Mouse (Mus musculus): ENCODE data around the gene Prodh2.

Gene Prodh2

DNA sequence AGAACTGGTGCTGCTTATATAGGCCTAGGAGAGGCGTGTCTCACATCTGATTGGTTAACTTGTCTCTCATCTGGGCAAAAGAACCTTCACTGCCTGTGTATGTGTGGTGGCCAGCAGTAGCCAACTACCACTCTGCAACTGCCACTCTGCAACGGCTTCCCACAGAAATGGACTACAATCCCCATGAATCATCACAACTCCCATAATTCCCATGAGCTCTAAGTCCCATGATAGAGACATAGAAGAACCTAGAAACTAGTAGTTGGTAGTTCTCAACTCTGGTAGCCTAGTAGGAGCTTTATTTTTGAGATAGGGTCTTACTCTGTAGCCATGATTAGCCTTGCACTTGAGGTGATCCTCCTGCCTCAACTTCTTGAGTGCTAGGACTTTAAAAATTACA, 56.5 kb downstream of the Prodh2 start:
- DNase-seq (ENCODE audit: low read depth, low spot score), result no peak

DNA sequence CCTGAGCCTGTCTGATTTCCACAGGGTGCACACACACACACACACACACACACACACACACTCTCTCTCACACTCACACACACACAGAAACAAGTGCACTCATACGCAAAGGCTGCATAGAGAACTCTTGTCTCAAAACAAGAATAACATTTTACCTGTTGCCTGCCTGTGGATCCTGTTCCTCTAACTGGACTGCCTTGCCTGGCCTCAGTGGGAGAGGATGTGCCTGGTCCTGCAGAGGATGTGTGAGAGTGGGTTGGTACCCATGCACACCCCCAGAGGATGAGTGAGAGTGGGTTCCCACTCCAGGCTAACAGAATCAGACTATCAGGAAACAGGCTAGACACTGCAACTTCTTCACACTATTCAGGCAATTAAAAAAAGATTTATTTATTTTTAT, 57.2 kb downstream of the Prodh2 start:
- no peak for DNase-seq (ENCODE audit: low read depth, low spot score)

GRCm38 (mm10) chr7:30551445-30552101, 58.2 kb downstream of the Prodh2 start:
- no peak for DNase-seq (ENCODE audit: low read depth, low spot score)

DNA sequence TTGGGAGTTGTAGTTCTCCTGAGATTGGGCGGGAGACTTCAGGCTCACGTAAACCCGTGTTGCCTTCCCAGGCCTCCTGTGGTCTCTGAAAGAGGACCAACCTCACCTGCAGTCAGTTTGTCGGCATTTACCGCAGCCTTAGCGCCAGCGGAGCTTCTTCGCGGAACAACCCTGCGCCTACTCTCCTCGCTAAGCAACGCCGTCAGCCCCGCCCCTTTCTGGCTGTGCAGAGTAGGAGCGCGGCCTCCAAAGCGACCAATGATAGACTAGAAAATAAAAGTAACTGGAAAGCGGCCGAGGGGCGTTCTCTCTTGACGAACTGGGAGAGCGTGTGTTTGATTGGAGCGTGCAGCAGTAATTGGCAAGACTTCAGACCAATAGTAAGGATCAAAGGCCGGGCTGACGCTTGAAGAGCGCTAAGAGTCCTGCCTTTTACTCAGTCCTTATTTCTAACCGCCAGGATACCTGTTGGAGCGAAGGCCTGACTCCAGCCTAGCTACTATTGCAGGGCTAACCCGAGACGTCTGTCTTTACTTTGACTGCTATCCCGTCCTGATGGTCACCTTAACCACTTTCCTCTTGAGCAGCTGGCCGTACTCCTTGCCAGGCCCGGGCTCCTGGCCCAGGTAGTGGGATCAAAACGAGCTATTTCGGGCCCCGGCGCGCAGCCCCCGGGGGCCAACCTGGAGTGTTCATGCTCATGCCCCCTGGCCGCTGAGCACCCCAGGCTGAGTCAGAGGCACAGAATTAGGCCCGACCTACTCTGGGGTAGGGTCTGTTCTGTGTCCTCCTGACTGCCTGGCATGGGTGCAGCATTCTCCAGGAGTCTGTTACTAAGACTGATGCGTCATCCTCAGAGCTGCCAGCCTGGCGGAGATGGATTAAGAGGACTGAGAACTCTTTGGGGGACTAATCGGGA, 58.9 kb downstream of the Prodh2 start, which contains the start of the genes Hspb6 and Proser3:
Hspb6 (plus strand) TSS at position 77 of the 919 bp plus-strand sequence.
Proser3 (minus strand) TSS at position 198 of the 919 bp plus-strand sequence.
- peak; percentile 98 for DNase-seq (ENCODE audit: low read depth, low spot score)

GRCm38 (mm10) chr7:30553021-30553589, 59.7 kb downstream of the Prodh2 start:
- peak; percentile 28 for DNase-seq (ENCODE audit: low read depth, low spot score)

DNA sequence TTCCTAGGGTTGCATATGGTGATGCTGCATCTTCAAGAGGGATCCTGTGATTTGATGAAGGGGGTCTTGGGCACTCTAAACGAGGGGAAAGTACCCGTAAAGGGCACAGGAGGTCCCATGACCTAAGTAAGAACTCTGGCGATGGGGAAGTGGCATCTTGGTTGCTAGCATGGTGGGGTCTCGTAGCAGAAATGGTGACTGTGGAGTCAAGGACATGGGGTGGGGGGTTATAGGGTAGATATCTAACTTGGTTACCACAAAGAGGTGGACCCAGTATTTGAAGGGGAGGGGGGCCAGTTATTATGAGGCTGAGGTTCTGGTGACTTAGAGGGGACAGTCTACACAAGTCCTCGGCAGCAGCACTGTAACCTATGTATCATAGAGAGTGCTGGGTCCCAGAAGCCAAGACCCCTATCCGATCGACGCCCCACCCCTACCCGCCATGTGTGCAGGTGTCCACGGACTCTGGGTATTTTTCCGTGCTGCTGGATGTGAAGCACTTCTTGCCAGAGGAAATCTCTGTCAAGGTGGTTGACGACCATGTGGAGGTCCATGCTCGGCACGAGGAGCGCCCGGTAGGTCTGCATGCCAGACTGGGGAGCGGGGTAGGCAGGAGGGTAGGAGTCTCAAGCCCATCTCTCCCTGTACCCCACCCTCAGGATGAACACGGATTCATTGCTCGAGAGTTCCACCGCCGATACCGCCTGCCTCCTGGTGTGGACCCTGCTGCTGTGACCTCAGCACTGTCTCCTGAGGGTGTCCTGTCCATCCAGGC, 60.6 kb downstream of the Prodh2 start:
- no peak for DNase-seq (ENCODE audit: low read depth, low spot score)

GRCm38 (mm10) chr7:30556894-30557536, 63.6 kb downstream of the Prodh2 start:
- no peak for DNase-seq (ENCODE audit: low read depth, low spot score)

DNA sequence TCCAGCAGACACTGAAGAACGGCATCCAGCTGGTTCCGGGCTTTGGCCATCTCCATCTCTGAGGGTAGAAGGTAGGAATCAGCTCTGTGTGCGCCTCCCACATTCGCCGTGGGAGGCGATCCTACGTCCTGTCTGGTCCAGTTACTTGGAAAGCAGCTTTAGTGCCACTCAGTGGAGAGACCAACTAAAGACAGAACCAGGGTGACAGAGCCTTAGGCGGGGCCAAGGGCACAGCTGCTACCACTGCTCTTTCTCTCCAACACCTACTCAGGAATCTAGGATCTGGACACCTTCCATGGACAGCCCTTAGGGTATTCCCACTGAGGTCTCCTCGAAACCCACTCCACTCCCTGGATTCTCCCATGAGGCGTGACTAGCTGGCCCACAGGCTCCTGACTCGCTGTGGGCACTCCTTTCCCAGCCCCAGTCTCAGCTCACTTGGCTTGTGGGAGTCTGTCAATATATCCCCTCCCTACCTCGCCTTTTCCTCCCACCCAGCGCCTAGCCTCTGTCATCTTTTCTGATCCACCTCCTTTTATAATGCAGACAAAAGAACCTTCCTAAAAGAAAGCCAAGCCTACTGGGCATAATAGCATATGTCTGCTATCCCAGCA, 64.6 kb downstream of the Prodh2 start:
- DNase-seq (ENCODE audit: low read depth, low spot score), result no peak

DNA sequence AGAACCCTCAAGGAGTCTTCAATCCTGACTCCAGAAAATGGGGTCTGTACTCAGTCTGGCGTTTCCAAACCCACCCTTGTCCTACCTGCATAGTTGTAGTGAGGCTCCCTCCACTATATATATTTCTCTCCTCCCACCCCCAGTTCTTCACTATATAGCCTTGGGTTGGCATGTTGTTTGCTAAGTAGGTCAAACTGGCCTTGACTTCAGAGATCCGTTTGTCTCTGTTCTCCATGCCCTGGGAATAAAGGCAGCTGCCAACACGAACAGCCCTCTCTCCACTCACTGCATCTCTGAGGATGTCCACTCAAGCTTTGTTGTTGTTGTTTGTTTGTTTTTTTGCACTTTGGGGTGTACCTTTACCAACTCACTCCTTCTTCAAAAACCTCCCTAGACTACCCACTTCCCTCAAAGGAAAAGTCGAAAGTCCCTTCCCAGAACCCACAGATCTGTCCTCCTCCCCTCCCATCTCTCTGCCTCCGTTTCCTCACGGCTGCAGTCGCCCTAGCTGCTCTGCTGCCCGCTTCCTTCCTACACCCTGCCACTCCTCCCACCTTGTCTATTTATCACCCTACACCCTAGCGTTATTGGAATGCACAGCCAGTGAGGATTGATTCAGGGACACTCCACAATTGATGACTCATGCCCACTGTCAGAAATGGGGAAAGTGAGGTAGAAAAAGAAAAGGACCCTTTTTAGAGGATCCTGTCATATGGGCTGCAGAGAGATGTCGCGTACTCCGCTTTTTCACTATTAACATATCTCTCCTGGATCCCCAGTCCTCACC, 65.4 kb downstream of the Prodh2 start:
- peak; percentile 49 for DNase-seq (ENCODE audit: low read depth, low spot score)

DNA sequence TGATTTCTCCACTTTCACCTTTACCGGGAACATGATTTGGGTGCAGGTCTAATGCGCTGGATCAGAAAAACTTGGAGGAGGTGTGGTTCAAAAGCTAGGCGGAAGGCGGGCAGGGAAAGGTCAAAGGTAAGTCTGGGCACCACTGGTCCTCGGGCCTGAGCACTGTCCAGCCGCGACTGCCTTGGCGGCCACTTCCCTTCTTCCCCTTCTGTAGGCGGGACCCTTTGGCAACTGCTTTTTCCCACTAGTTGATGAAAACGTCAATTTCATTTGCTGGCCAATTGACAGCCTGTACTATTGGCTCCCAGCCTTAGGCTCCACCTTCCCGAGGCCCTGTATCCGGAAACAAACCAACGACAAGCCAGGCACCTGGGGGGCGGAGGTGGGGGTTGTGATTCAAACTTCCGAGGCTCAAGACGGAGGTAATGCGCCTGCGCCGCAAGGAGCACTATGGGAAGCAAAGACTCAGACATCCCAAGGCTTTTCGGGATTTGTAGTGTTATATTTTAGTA, 66.1 kb downstream of the Prodh2 start, which contains the start of gene Lin37:
Lin37 (minus strand) TSS at position 396 of the 512 bp plus-strand sequence.
- peak; percentile 86 for DNase-seq (ENCODE audit: low read depth, low spot score)

- DNase-seq (ENCODE audit: low read depth, low spot score), result no peak
Observed at GRCm38 (mm10) chr7:30560296-30560695, 66.9 kb downstream of the Prodh2 start.

DNA sequence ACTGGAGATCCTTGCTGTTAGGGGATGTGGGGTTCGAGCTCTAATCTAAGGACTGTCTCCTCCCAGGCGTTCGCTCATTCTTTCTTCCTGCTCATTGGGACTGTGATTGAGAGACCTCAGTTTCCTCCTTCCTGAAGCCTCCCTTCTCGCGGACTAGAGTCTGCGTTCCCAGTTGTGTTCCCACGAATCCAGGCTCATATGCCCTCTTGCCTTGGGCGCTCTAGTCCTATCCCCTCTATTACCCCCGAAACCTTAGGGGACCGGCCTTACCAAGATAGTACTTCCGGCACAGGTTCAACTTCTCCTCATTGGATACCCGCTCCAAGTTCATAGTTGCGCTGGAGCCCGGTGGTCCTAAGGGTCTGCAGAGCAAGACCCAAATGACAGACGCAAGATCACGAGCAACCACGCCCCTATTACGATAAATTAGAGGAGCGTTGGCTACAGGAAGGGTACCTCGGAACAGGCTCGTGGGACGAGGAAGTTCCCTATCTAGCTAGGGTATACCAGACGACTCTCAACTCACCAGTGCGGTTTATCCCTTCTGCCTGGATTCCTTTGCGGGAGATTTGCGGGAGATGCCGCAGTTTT, 69.2 kb downstream of the Prodh2 start:
- peak; percentile 20 for DNase-seq (ENCODE audit: low read depth, low spot score)
